Mouse (Mus musculus) forebrain, embryonic 14.5 days (tissue): ENCODE data around the gene Psat1. TPM values are rescaled to one million over a fixed set of nuclear protein-coding genes. Genes with fewer than 3 reads are reported as not detected.

Experiments used
- ATAC-seq: fragments of 200-750 bp; cut with Nextera tagmentation; 2 replicates; pipeline ENCODE4 v1.8.0; 2017; ENCODE audit warnings: mild to moderate bottlenecking, moderate library complexity
- DNase-seq: peaks from one replicate; pipeline ENCODE4 v3.0.0-alpha.2; 2015; ENCODE audit warnings: low spot score
- H3K27ac ChIP-seq: fragments of 300-500 bp; sonication (generic); 2 replicates; pipeline ENCODE4 v1.5.1; 2014; ENCODE audit warnings: low read depth, mild to moderate bottlenecking, control low read depth, low read length, moderate library complexity
- H3K27me3 ChIP-seq: fragments of 300-500 bp; sonication (generic); replicated peaks from 2 replicates; pipeline ENCODE4 v1.6.1; 2014; ENCODE audit warnings: low read length, control low read depth, mixed read lengths; ENCODE audit not compliant: control insufficient read depth, insufficient read depth
- H3K36me3 ChIP-seq: fragments of 300-500 bp; sonication (generic); 2 replicates; pipeline ENCODE4 v1.6.1; 2014; ENCODE audit warnings: low read length, control low read depth; ENCODE audit not compliant: control insufficient read depth, insufficient read depth
- H3K4me1 ChIP-seq: fragments of 300-500 bp; sonication (generic); 2 replicates; pipeline ENCODE4 v1.6.1; 2014; ENCODE audit warnings: antibody characterized with exemption, low read length, control low read depth; ENCODE audit not compliant: control insufficient read depth, insufficient read depth
- H3K4me2 ChIP-seq: fragments of 300-500 bp; sonication (generic); 2 replicates; pipeline ENCODE4 v1.6.1; 2014; ENCODE audit warnings: mild to moderate bottlenecking, control low read depth, low read length
- H3K4me3 ChIP-seq: fragments of 300-500 bp; sonication (generic); 2 replicates; pipeline ENCODE4 v1.5.1; 2014; ENCODE audit warnings: low read depth, low read length, control low read depth
- H3K9ac ChIP-seq: fragments of 300-500 bp; sonication (generic); 2 replicates; pipeline ENCODE4 v1.6.1; 2014; ENCODE audit warnings: mild to moderate bottlenecking, low read length, control low read depth, moderate library complexity
- H3K9me3 ChIP-seq: fragments of 300-500 bp; sonication (generic); replicated peaks from 2 replicates; pipeline ENCODE4 v1.6.1; 2016; ENCODE audit warnings: low read length, control low read depth, mixed read lengths; ENCODE audit not compliant: control insufficient read depth
- WGBS: fragments of 180-500 bp; shearing (Covaris S2); extraction: QIAGEN DNeasy Blood & Tissue Kit; methylation state at CpG from one replicate; pipeline ENCODE4 v1.1.7; 2014; 5-methylcytosine and 5-hydroxymethylcytosine counted together
- polyA plus RNA-seq: library from polyadenylated mRNA; unstranded; fragments of >200 nt; fragmentation: Nextera tagmentation; extraction: Ambion mirVana; gene quantifications from 2 replicates; pipeline ENCODE4 v1.2.1, GENCODE M21; 2014

The Psat1 gene
- polyA plus RNA-seq, 1 experiment from 2014 or later: 147 TPM

GRCm38 (mm10) chr19:15855379-15855778 lies 91.8 kb downstream of the Psat1 start:
- no peak overlapping the region for H3K9ac ChIP-seq
- no peak for DNase-seq
- H3K4me1 ChIP-seq: no peaks in the 10 kb centered on the region
- no peaks in the 10 kb centered on the region for H3K9me3 ChIP-seq
- no peaks in the 10 kb centered on the region for H3K27me3 ChIP-seq
- 92% methylated on average over 5 of the region's 5 CpGs for WGBS
- H3K36me3 ChIP-seq: no peaks in the 10 kb centered on the region
- no peak for ATAC-seq
- H3K27ac ChIP-seq: no peak overlapping the region
- no peak overlapping the region for H3K4me2 ChIP-seq
- no peak overlapping the region for H3K4me3 ChIP-seq

Other genes starting within 250 kb of the Psat1 start
- 36.6 and 39.4 TPM in 2 replicates for gene Cep78, start 37.7 kb upstream of the Psat1 start, polyA plus RNA-seq
- gene Gnaq, start 185.5 kb upstream of the Psat1 start, polyA plus RNA-seq: 44.8 and 47.6 TPM in 2 replicates